In genomic region chr15:98696216-98696615, GRCm38 (mm10) we compare ENCODE assay signal across 21 mouse cellular contexts. TPM values are rescaled to one million over a fixed set of nuclear protein-coding genes. Genes with fewer than 3 reads are reported as not detected.
DNase-seq lines count a peak whose midpoint lies in the region; TF ChIP-seq lines count a peak whose summit lies in the region.
"Had no signal": no experiment of that assay in that cellular context is flagged by ENCODE, and none has a peak within 500 bp of the region (broad histone marks: within the 10 kb centered on the region; RNA-seq: fewer than 3 reads in every experiment).

No protein-coding gene starts in this region.

- TF ChIP-seq POLR2A in liver, adult 2 months (IDR thresholded peaks at IDR 0.05; ENCODE audit: extremely low read depth, insufficient read depth, low read length): no peak

- peaks cover 17% of the 10 kb centered on the region for H3K4me1 ChIP-seq in liver, adult 2 months (ENCODE audit: control insufficient read depth, insufficient read depth, low read length)
- peaks cover 11% of the 10 kb centered on the region for H3K4me1 ChIP-seq in brown adipose tissue, adult 24 weeks (ENCODE audit: control insufficient read depth, insufficient read depth, insufficient read length, low read length)

- peak overlapping the region; percentile 31 for H3K27ac ChIP-seq in gastrocnemius, adult 2 months
- H3K27ac ChIP-seq in liver, adult 2 months (replicated peaks; ENCODE audit: insufficient read depth, low read depth, low read length): peak overlapping the region; percentile 12; the same call in 1 of the 2 replicates
- H3K27ac ChIP-seq in brown adipose tissue, adult 24 weeks (replicated peaks; ENCODE audit: low read depth, low read length): peak overlapping the region; percentile 65
- H3K27ac ChIP-seq: embryonic facial prominence, embryonic 13.5 days; forebrain, embryonic 12.5 days; hindbrain, embryonic 10.5 days; hindbrain, embryonic 14.5 days had no signal

- no peaks in the 10 kb centered on the region for H3K79me2 ChIP-seq in liver, adult 2 months (ENCODE audit: control insufficient read depth, insufficient read depth, low read length)

- no peak for DNase-seq in gastrocnemius, adult 2 months
- DNase-seq in gastrocnemius, postnatal 36 days: no peak
- no peak for DNase-seq in liver, adult 2 months (ENCODE audit: extremely low read depth, low read depth, low spot score)
- DNase-seq in liver: no peak
- DNase-seq in ES-CJ7 (ENCODE audit: low read depth, low spot score): peak; percentile 66
- no peak for DNase-seq in layer of hippocampus, adult 9-10 months (ENCODE audit: low spot score)
- no peak for DNase-seq in yolk sac, embryonic 10.5 days (ENCODE audit: low spot score)
- DNase-seq: B cell, adult 2 months; cerebellum, adult 18-20 months; cerebellum, adult 9-11 months; cerebellum, postnatal 36 days had no signal

- WGBS in liver, adult 2 months: 50% methylated on average over 8 of the region's 8 CpGs

- peak overlapping the region; percentile 55 for H3K4me3 ChIP-seq in gastrocnemius, adult 2 months
- H3K4me3 ChIP-seq in liver, adult 2 months (ENCODE audit: insufficient read depth, low read depth, low read length): no peak overlapping the region
- peak overlapping the region; percentile 14; the same call in 1 of the 2 replicates for H3K4me3 ChIP-seq in brown adipose tissue, adult 24 weeks (ENCODE audit: insufficient read depth, low read depth, low read length)
- H3K4me3 ChIP-seq: embryonic facial prominence, embryonic 13.5 days; forebrain, embryonic 12.5 days; heart, embryonic 12.5 days; hindbrain, embryonic 10.5 days had no signal

- intact Hi-C loops in gastrocnemius, adult 2 months (cut with DNase I): loop anchor here (5.0 kb wide), 1 partner anchor 114 kb away; no protein-coding TSS in a partner anchor
- intact Hi-C loops in gastrocnemius, postnatal 36 days (cut with DNase I): no loop called here

- H3K27me3 ChIP-seq in liver, adult 2 months (ENCODE audit: control insufficient read depth, insufficient read depth, low read length): 0 out of 2 replicates have a peak, but pooled peaks cover 2% of the 10 kb centered on the region

- TF ChIP-seq CTCF in gastrocnemius, adult 2 months (IDR thresholded peaks at IDR 0.05): no peak
- TF ChIP-seq CTCF in liver, adult 2 months (IDR thresholded peaks at IDR 0.05; ENCODE audit: low read depth, low read length): no peak

- no peak overlapping the region for H3K9ac ChIP-seq in liver, adult 2 months (ENCODE audit: low read depth, low read length)
- H3K9ac ChIP-seq: embryonic facial prominence, embryonic 13.5 days; forebrain, embryonic 12.5 days; heart, embryonic 12.5 days; hindbrain, embryonic 14.5 days had no signal

- no peaks in the 10 kb centered on the region for H3K36me3 ChIP-seq in liver, adult 2 months (ENCODE audit: control insufficient read depth, insufficient read depth, low read length)
- H3K36me3 ChIP-seq: embryonic facial prominence, embryonic 13.5 days; forebrain, embryonic 12.5 days; G1E; heart, embryonic 12.5 days; hindbrain, embryonic 10.5 days had no signal

RNA-seq across cellular contexts. Expression of gene Ccdc65, which starts 11.8 kb away (rescaled TPM):
- not detected for total RNA-seq in gastrocnemius, adult 2 months (2021)
- not detected for total RNA-seq in gastrocnemius, postnatal 36 days (2021)
- total RNA-seq in liver, adult 2 months (2014; rRNA removed): not detected in 2 replicates
- polyA plus RNA-seq in liver, adult 2 months (2012; rRNA removed): not detected in 2 replicates
- polyA plus RNA-seq in brown adipose tissue, adult 24 weeks (2012; ENCODE audit: insufficient read depth, insufficient read length, missing spikeins): not detected in 2 replicates
- total RNA-seq: gastrocnemius, postnatal 14 days; granulocyte monocyte progenitor cell, adult 5-6 weeks had no signal
- polyA plus RNA-seq: CD4-positive, CD25-positive, alpha-beta regulatory T cell, adult 4 months; G1E had no signal

RNA-seq across cellular contexts. Expression of gene Rnd1, which starts 19.0 kb away (rescaled TPM):
- total RNA-seq in gastrocnemius, adult 2 months (2021): 1 to 10 TPM; 1.2 to 1.5 TPM
- 1 to 10 TPM in 1 of 2 experiments, under 1 TPM in 1; 0.81 to 1.5 TPM for total RNA-seq in gastrocnemius, postnatal 36 days (2021)
- 20.0 and 23.2 TPM in 2 replicates for total RNA-seq in liver, adult 2 months (2014; rRNA removed)
- 7.4 and 21.3 TPM in 2 replicates for polyA plus RNA-seq in liver, adult 2 months (2012; rRNA removed)
- polyA plus RNA-seq in brown adipose tissue, adult 24 weeks (2012; ENCODE audit: insufficient read depth, insufficient read length, missing spikeins): 1.7 and 1.8 TPM in 2 replicates

RNA-seq across cellular contexts. Expression of gene Fkbp11, which starts 31.8 kb away (rescaled TPM):
- total RNA-seq in gastrocnemius, adult 2 months (2021): 1 to 10 TPM; 1.0 to 1.3 TPM
- 1 to 10 TPM; 1.4 to 1.7 TPM for total RNA-seq in gastrocnemius, postnatal 36 days (2021)
- total RNA-seq in liver, adult 2 months (2014; rRNA removed): 22.4 and 26.6 TPM in 2 replicates
- 12.2 and 22.4 TPM in 2 replicates for polyA plus RNA-seq in liver, adult 2 months (2012; rRNA removed)
- 1.9 TPM in 1 of 2 replicates, not detected in the other for polyA plus RNA-seq in brown adipose tissue, adult 24 weeks (2012; ENCODE audit: insufficient read depth, insufficient read length, missing spikeins)

RNA-seq across cellular contexts. Expression of gene Ddx23, which starts 33.5 kb away (rescaled TPM):
- 10 to 100 TPM; 66.3 to 67.4 TPM for total RNA-seq in gastrocnemius, adult 2 months (2021)
- 10 to 100 TPM; 50.0 to 56.2 TPM for total RNA-seq in gastrocnemius, postnatal 36 days (2021)
- total RNA-seq in liver, adult 2 months (2014; rRNA removed): 27.6 and 33.9 TPM in 2 replicates
- polyA plus RNA-seq in liver, adult 2 months (2012; rRNA removed): 15.4 and 18.8 TPM in 2 replicates
- 28.1 and 50.7 TPM in 2 replicates for polyA plus RNA-seq in brown adipose tissue, adult 24 weeks (2012; ENCODE audit: insufficient read depth, insufficient read length, missing spikeins)

Comparison
In these comparisons a context has a peak if more than half of its experiments do, and no peak if none do; other contexts are left out.
1. H3K27ac ChIP-seq: peak in every context shown above with its lines; median percentile 65 in brown adipose tissue, adult 24 weeks; 31 in gastrocnemius, adult 2 months; 12 in liver, adult 2 months.